ENCODE assay signal across 14 mouse cellular contexts in genomic region chr16:31529284-31529958, GRCm38 (mm10).
DNase-seq lines count a peak whose midpoint lies in the region; ATAC-seq and TF ChIP-seq lines count a peak whose summit lies in the region.
"Had no signal": no experiment of that assay in that cellular context is flagged by ENCODE, and none has a peak within 500 bp of the region (broad histone marks: within the 10 kb centered on the region; RNA-seq: fewer than 3 reads in every experiment).

No protein-coding gene starts in this region.

- H3K4me1 ChIP-seq in kidney, adult 2 months (ENCODE audit: control insufficient read depth, insufficient read depth, low read length) = no peaks in the 10 kb centered on the region
- peaks cover 9% of the 10 kb centered on the region; the same call in 1 of the 2 replicates for H3K4me1 ChIP-seq in kidney, embryonic 14.5 days (ENCODE audit: control insufficient read depth, insufficient read depth, low read length)

- H3K4me2 ChIP-seq in kidney, embryonic 14.5 days (replicated peaks; ENCODE audit: low read depth, low read length) = no peak overlapping the region
- H3K4me2 ChIP-seq: liver, embryonic 15.5 days had no signal

- H3K4me3 ChIP-seq in kidney, adult 2 months (ENCODE audit: insufficient read depth, low read depth, low read length) = no peak overlapping the region
- H3K4me3 ChIP-seq in kidney, embryonic 14.5 days (ENCODE audit: low read length) = no peak overlapping the region
- H3K4me3 ChIP-seq: liver, embryonic 15.5 days had no signal

- TF ChIP-seq POLR2A in kidney, adult 2 months (IDR thresholded peaks at IDR 0.05; ENCODE audit: low read depth, low read length) = no peak
- no peak for TF ChIP-seq POLR2A in brain, embryonic 14.5 days (IDR thresholded peaks at IDR 0.05; ENCODE audit: borderline replicate concordance, extremely low read depth, insufficient read depth, insufficient read length, poor library complexity, severe bottlenecking)

- H3K9me3 ChIP-seq in kidney, embryonic 14.5 days (ENCODE audit: control insufficient read depth, low read length) = no peaks in the 10 kb centered on the region
- H3K9me3 ChIP-seq: liver, embryonic 15.5 days had no signal

- DNase-seq in cerebellum, postnatal 4 days (ENCODE audit: low spot score in 2 of 2) = no peak
- DNase-seq in kidney, adult 2 months = peak; percentile 51
- peak; percentile 17 for DNase-seq in brain, embryonic 14.5 days (ENCODE audit: low read depth)
- DNase-seq in heart, adult 9 months (ENCODE audit: low spot score in 2 of 2) = peak; percentile 24 to 46
- no peak for DNase-seq in layer of hippocampus, postnatal 36 days
- DNase-seq in lung, postnatal 25 days (ENCODE audit: low spot score) = no peak
- DNase-seq: adrenal gland, postnatal 10 days; forebrain, postnatal 0 days had no signal

- H3K27me3 ChIP-seq in kidney, adult 2 months (replicated peaks; ENCODE audit: control insufficient read depth, insufficient read depth, low read length) = no peaks in the 10 kb centered on the region
- no peaks in the 10 kb centered on the region for H3K27me3 ChIP-seq in kidney, embryonic 14.5 days (ENCODE audit: control insufficient read depth, insufficient read depth, low read length)

- peak; percentile 79 for ATAC-seq in cerebellum, adult (ENCODE audit: insufficient number of reproducible peaks, low FRiP score, low TSS enrichment)
- no peak for ATAC-seq in kidney, embryonic 14.5 days (ENCODE audit: low FRiP score, low TSS enrichment)
- ATAC-seq: forebrain, postnatal 0 days; intestine, embryonic 16.5 days; midbrain, embryonic 16.5 days had no signal

- no peak for TF ChIP-seq CTCF in kidney, adult 2 months (conservative IDR thresholded peaks at IDR 0.05; ENCODE audit: insufficient read depth, insufficient read length, low read depth, low read length)
- TF ChIP-seq CTCF in brain, embryonic 14.5 days (IDR thresholded peaks at IDR 0.05; ENCODE audit: borderline replicate concordance, extremely low read depth, insufficient read depth, insufficient read length) = no peak

- H3K27ac ChIP-seq in kidney, adult 2 months (ENCODE audit: insufficient read depth, low read depth, low read length) = no peak overlapping the region
- no peak overlapping the region for H3K27ac ChIP-seq in kidney, embryonic 14.5 days (ENCODE audit: low read depth, low read length)
- H3K27ac ChIP-seq: liver, embryonic 15.5 days; macrophage had no signal

- 83% methylated on average over 13 of the region's 13 CpGs for WGBS in kidney, adult 2 months
- 89% methylated on average over 13 of the region's 13 CpGs for WGBS in kidney, embryonic 14.5 days

- H3K9ac ChIP-seq in kidney, embryonic 14.5 days (ENCODE audit: low read depth, low read length) = no peak overlapping the region
- H3K9ac ChIP-seq: forebrain, postnatal 0 days; liver, embryonic 15.5 days had no signal

- no peaks in the 10 kb centered on the region for H3K36me3 ChIP-seq in kidney, adult 2 months (ENCODE audit: control insufficient read depth, insufficient read depth, low read length)
- H3K36me3 ChIP-seq in kidney, embryonic 14.5 days (ENCODE audit: control insufficient read depth, insufficient read depth, low read length) = no peaks in the 10 kb centered on the region
- H3K36me3 ChIP-seq: liver, embryonic 15.5 days had no signal

Comparison
In these comparisons a context has a peak if more than half of its experiments do, and no peak if none do; other contexts are left out.
1. DNase-seq: peak in kidney, adult 2 months (single experiment), brain, embryonic 14.5 days (single experiment) and heart, adult 9 months (2 of 2); none in cerebellum, postnatal 4 days (0 of 2), layer of hippocampus, postnatal 36 days (0 of 2) and lung, postnatal 25 days (single experiment).